In the genomic region with DNA sequence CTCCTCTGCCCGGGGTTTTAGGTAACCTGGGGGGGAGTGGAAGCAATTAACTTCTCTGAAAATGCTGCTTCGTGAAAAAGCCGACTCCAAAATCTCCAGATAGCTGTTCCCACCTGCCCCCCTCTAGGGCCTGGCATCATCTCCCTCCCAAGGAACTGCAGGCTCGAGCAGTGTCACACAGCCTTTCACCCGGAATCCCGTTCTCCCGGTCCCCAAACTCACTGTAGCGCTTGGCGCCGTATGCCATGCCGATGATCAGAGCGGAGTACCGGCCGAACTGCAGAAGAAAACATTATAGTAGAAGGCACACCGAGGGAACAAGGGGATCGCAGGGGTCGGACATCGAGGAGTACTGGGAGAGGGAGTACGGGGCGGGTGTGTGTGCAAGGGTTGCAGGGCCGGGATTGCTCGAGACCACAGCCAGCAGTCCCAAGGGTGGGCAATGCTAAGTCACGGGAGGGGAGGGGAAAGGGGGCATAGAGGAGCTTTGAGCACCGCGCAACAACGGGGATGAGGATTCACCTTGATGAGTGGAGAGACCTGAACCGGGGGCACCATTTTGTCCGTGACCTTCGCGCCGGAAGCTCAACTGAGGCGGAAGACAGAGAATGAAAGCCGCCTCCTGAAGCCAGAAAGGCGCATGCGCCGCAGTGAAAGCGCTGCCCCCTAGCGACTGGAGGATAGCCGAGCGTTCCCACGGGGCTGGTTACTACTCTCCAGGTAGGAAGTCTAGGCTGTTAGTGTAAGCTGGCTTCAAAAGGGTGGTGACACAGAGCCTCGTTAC, we compare ENCODE assay signal across 8 mouse cellular contexts. TPM values are rescaled to one million over a fixed set of nuclear protein-coding genes. Genes with fewer than 3 reads are reported as not detected.
DNase-seq lines count a peak whose midpoint lies in the region; ATAC-seq and TF ChIP-seq lines count a peak whose summit lies in the region.

A gene (minus strand): TSS at position 645 of the 784 bp plus-strand sequence.

- peak within 1 kb of the TSS; percentile 90 for H3K4me2 ChIP-seq in forebrain, embryonic 16.5 days (ENCODE audit: low read length)
- peak within 1 kb of the TSS; percentile 84 for H3K4me2 ChIP-seq in lung, embryonic 14.5 days

- H3K9ac ChIP-seq in ES-E14 (ENCODE audit: insufficient read depth, low read depth, low read length, poor library complexity, severe bottlenecking), result peak within 1 kb of the TSS; percentile 99
- H3K9ac ChIP-seq in forebrain, embryonic 16.5 days (replicated peaks; ENCODE audit: low read depth, low read length), result peak within 1 kb of the TSS; percentile 81
- peak within 1 kb of the TSS; percentile 80 for H3K9ac ChIP-seq in lung, embryonic 14.5 days

- no peaks in the 10 kb centered on the region for H3K9me3 ChIP-seq in ES-E14 (ENCODE audit: control insufficient read depth, insufficient read depth, low read depth, low read length)
- no peaks in the 10 kb centered on the region for H3K9me3 ChIP-seq in forebrain, embryonic 16.5 days (ENCODE audit: control insufficient read depth, low read length)
- no peaks in the 10 kb centered on the region for H3K9me3 ChIP-seq in lung, embryonic 14.5 days (ENCODE audit: low read depth, low read length)

- peak; percentile 94 for TF ChIP-seq CTCF in layer of hippocampus, adult 2 months (conservative IDR thresholded peaks at IDR 0.05)
- TF ChIP-seq CTCF in lung, embryonic 14.5 days (IDR thresholded peaks at IDR 0.05; ENCODE audit: low read depth), result peak; percentile 92
- TF ChIP-seq CTCF in olfactory bulb, adult 2 months (IDR thresholded peaks at IDR 0.05; ENCODE audit: insufficient read depth, low read depth, low read length), result peak; percentile 85
- peak; percentile 85 for TF ChIP-seq CTCF in thymus, adult 2 months (IDR thresholded peaks at IDR 0.05; ENCODE audit: borderline replicate concordance, control insufficient read depth, extremely low read depth, insufficient read depth, low read length, poor library complexity)

- in situ Hi-C loops in ES-E14 (cut with MboI; ENCODE audit: low sequenced_read_pairs in 2 of 2, unreplicated experiment in 2 of 2), result no loop called here

- ATAC-seq in forebrain, embryonic 16.5 days, result peak; percentile 94
- peak; percentile 89 for ATAC-seq in lung, embryonic 14.5 days (ENCODE audit: insufficient read depth)

- H3K4me3 ChIP-seq in ES-E14 (ENCODE audit: insufficient read depth in 1 of 2, low read depth in 1 of 2, low read length in 2 of 2, poor library complexity in 1 of 2, severe bottlenecking in 1 of 2), result peak within 1 kb of the TSS; percentile 97 to 99
- H3K4me3 ChIP-seq in forebrain, embryonic 16.5 days (replicated peaks; ENCODE audit: low read length), result peak within 1 kb of the TSS; percentile 80
- H3K4me3 ChIP-seq in layer of hippocampus, adult 2 months, result peak within 1 kb of the TSS; percentile 90
- peak within 1 kb of the TSS; percentile 77 for H3K4me3 ChIP-seq in lung, embryonic 14.5 days (ENCODE audit: low read depth, low read length)
- peak within 1 kb of the TSS; percentile 83 for H3K4me3 ChIP-seq in olfactory bulb, adult 2 months (ENCODE audit: insufficient read depth, low read depth, low read length)
- H3K4me3 ChIP-seq in thymus, adult 2 months (ENCODE audit: control insufficient read depth, insufficient read depth, low read length), result peak within 1 kb of the TSS; percentile 97

- peak; percentile 40; the same call in 1 of the 2 replicates for TF ChIP-seq POLR2A in olfactory bulb, adult 2 months (IDR thresholded peaks at IDR 0.05; ENCODE audit: insufficient read depth, low read depth, low read length)
- peak; percentile 57 for TF ChIP-seq POLR2A in thymus, adult 2 months (IDR thresholded peaks at IDR 0.05; ENCODE audit: control insufficient read depth, extremely low read depth, insufficient read depth, low read length, poor library complexity)

- H3K27ac ChIP-seq in ES-E14 (ENCODE audit: insufficient read depth, low read depth, low read length, poor library complexity, severe bottlenecking), result peak within 1 kb of the TSS; percentile 49; the same call in 1 of the 2 replicates
- peak within 1 kb of the TSS; percentile 42; the same call in 1 of the 2 replicates for H3K27ac ChIP-seq in forebrain, embryonic 16.5 days (ENCODE audit: low read length)
- H3K27ac ChIP-seq in layer of hippocampus, adult 2 months, result peak within 1 kb of the TSS; percentile 94
- H3K27ac ChIP-seq in lung, embryonic 14.5 days (ENCODE audit: low read depth), result no peak within 1 kb of the TSS
- 0 out of 2 replicates have a peak within 1 kb of the TSS, but pooled peaks have one; percentile 12 for H3K27ac ChIP-seq in olfactory bulb, adult 2 months (ENCODE audit: insufficient read depth, low read depth, low read length)
- no peak within 1 kb of the TSS for H3K27ac ChIP-seq in thymus, adult 2 months (ENCODE audit: control insufficient read depth, insufficient read depth, low read length)

- peaks cover 0 to 4% of the 10 kb centered on the region in 2 experiments; a peak in 1 of 4 replicates for H3K4me1 ChIP-seq in ES-E14 (ENCODE audit: control insufficient read depth in 2 of 2, insufficient read depth in 2 of 2, low read length in 2 of 2, poor library complexity in 1 of 2)
- peaks cover 12% of the 10 kb centered on the region for H3K4me1 ChIP-seq in forebrain, embryonic 16.5 days (replicated peaks; ENCODE audit: control insufficient read depth, insufficient read depth, low read length)
- no peaks in the 10 kb centered on the region for H3K4me1 ChIP-seq in lung, embryonic 14.5 days (ENCODE audit: insufficient read depth)
- H3K4me1 ChIP-seq in olfactory bulb, adult 2 months (ENCODE audit: control insufficient read depth, insufficient read depth, low read length), result peaks cover 10% of the 10 kb centered on the region
- H3K4me1 ChIP-seq in thymus, adult 2 months (replicated peaks; ENCODE audit: control insufficient read depth, insufficient read depth, low read length), result peaks cover 13% of the 10 kb centered on the region

- peaks cover 9% of the 10 kb centered on the region for H3K27me3 ChIP-seq in forebrain, embryonic 16.5 days (replicated peaks; ENCODE audit: control insufficient read depth, insufficient read depth, low read length)
- H3K27me3 ChIP-seq in lung, embryonic 14.5 days (ENCODE audit: insufficient read depth, low read length), result no peaks in the 10 kb centered on the region
- no peaks in the 10 kb centered on the region for H3K27me3 ChIP-seq in thymus, adult 2 months (ENCODE audit: control insufficient read depth, insufficient read depth, low read length)

- peaks cover 15% of the 10 kb centered on the region for H3K36me3 ChIP-seq in ES-E14 (ENCODE audit: control insufficient read depth, insufficient read depth, low read length, poor library complexity, severe bottlenecking)
- H3K36me3 ChIP-seq in forebrain, embryonic 16.5 days (ENCODE audit: control insufficient read depth, insufficient read depth), result peaks cover 12% of the 10 kb centered on the region
- H3K36me3 ChIP-seq in lung, embryonic 14.5 days (ENCODE audit: insufficient read depth), result peaks cover 24% of the 10 kb centered on the region
- H3K36me3 ChIP-seq in thymus, adult 2 months (ENCODE audit: control insufficient read depth, insufficient read depth, low read length), result peaks cover 19% of the 10 kb centered on the region; the same call in 1 of the 2 replicates

- peak; percentile 93 for DNase-seq in ES-E14 (ENCODE audit: low read depth, low spot score)
- DNase-seq in cerebellum, adult 11-12 months, result peak; percentile 94
- peak; percentile 92 to 93 for DNase-seq in heart, postnatal 36 days
- DNase-seq in layer of hippocampus, adult 2 months (ENCODE audit: low spot score in 2 of 2), result peak; percentile 94
- DNase-seq in lung, embryonic 14.5 days, result peak; percentile 97
- peak; percentile 95 for DNase-seq in thymus, adult 2 months

- WGBS in forebrain, embryonic 16.5 days, result under 1% methylated on average over 42 of the region's 42 CpGs
- under 1% methylated on average over 42 of the region's 42 CpGs for WGBS in lung, embryonic 14.5 days
- under 1% methylated on average over 42 of the region's 42 CpGs for WGBS in olfactory bulb, adult 2 months
- WGBS in thymus, adult 2 months, result under 1% methylated on average over 42 of the region's 42 CpGs

- intact Hi-C loops in heart, postnatal 36 days (cut with DNase I), result loop anchor here (2.0 to 10.0 kb wide), 3 partner anchors 27 to 529 kb away; a partner anchor contains a TSS

TF ChIP-seq in ES-E14, 5 proteins besides CTCF, POLR2A, EP300 and RAD21:
- TF ChIP-seq HCFC1 (IDR thresholded peaks at IDR 0.05; ENCODE audit: borderline replicate concordance, insufficient read depth, low read length), result peak; percentile 62; the same call in 1 of the 2 replicates
- peak; percentile 33; the same call in 1 of the 2 replicates for TF ChIP-seq CHD2 (IDR thresholded peaks at IDR 0.05; ENCODE audit: low read depth, low read length)
- TF ChIP-seq ZNF384 (IDR thresholded peaks at IDR 0.05; ENCODE audit: low read depth, low read length), result no peak
- TF ChIP-seq MAFK (IDR thresholded peaks at IDR 0.05; ENCODE audit: insufficient read depth, low read depth, low read length), result no peak
- no peak for TF ChIP-seq ZC3H11A (IDR thresholded peaks at IDR 0.05; ENCODE audit: borderline replicate concordance, low read depth, low read length)
TF ChIP-seq in ES-E14: peak in this region for 2.

RNA-seq across cellular contexts. Expression of the gene that starts here (rescaled TPM):
- total RNA-seq in ES-E14 (2012; rRNA removed), result 510 and 685 TPM in 2 replicates
- polyA plus RNA-seq in forebrain, embryonic 16.5 days (2015; fragmentation: Nextera tagmentation; extraction: Ambion mirVana), result 296 and 299 TPM in 2 replicates
- total RNA-seq in heart, postnatal 36 days (2021), result 1,000 to 10,000 TPM; 1,119 to 1,132 TPM
- total RNA-seq in layer of hippocampus, adult 2 months (2021), result 100 to 1,000 TPM; 256 to 259 TPM
- 400 and 416 TPM in 2 replicates for polyA plus RNA-seq in lung, embryonic 14.5 days (2014; fragmentation: Nextera tagmentation; extraction: Ambion mirVana)
- polyA plus RNA-seq in olfactory bulb, adult 2 months (2012; ENCODE audit: insufficient read depth, insufficient read length, low replicate concordance, missing spikeins), result not detected in 2 replicates
- 35.6 and 46.8 TPM in 2 replicates for polyA plus RNA-seq in thymus, adult 2 months (2012; rRNA removed)

Comparison
In these comparisons a context has a peak if more than half of its experiments do, and no peak if none do; other contexts are left out.
1. H3K27ac ChIP-seq: peak in ES-E14 (single experiment), forebrain, embryonic 16.5 days (single experiment), layer of hippocampus, adult 2 months (single experiment) and olfactory bulb, adult 2 months (single experiment); none in lung, embryonic 14.5 days (single experiment) and thymus, adult 2 months (single experiment).
2. Peak in every context shown above with its lines, with median percentiles within 50 percentile points of each other: DNase-seq, H3K4me3 ChIP-seq, H3K9ac ChIP-seq and CTCF ChIP-seq.